Mouse (Mus musculus) liver, embryonic 14.5 days (tissue): ENCODE data around the gene Lenep. TPM values are rescaled to one million over a fixed set of nuclear protein-coding genes. Genes with fewer than 3 reads are reported as not detected.

Source experiments
- ATAC-seq: fragments of 200-750 bp; cut with Nextera tagmentation; 2 replicates; pipeline ENCODE4 v1.8.0; 2017; ENCODE audit warnings: moderate number of reproducible peaks, mild to moderate bottlenecking, moderate library complexity; ENCODE audit not compliant: insufficient read depth
- DNase-seq, 3 experiments: peaks; one replicate each; pipeline ENCODE4 v3.0.0-alpha.2; 2012 to 2013; ENCODE audit warnings: low read depth in 3 of 3, low spot score in 3 of 3
- H3K27ac ChIP-seq: fragments of 300-500 bp; sonication (generic); 2 replicates; pipeline ENCODE4 v1.5.1; 2014; ENCODE audit warnings: moderate library complexity, mild to moderate bottlenecking, control low read depth, inconsistent platforms
- H3K27me3 ChIP-seq: fragments of 300-500 bp; sonication (generic); 2 replicates; pipeline ENCODE4 v1.6.1; 2014; ENCODE audit warnings: mild to moderate bottlenecking, low read length, moderate library complexity; ENCODE audit not compliant: control insufficient read depth, insufficient read depth
- H3K36me3 ChIP-seq: fragments of 300-500 bp; sonication (generic); replicated peaks from 2 replicates; pipeline ENCODE4 v1.6.1; 2014; ENCODE audit warnings: low read depth; ENCODE audit not compliant: control insufficient read depth, insufficient read depth
- H3K4me1 ChIP-seq, 2 experiments: fragments of 200-500 bp in 1 of 2; fragments of 300-500 bp in 1 of 2; sonication (generic) in 1 of 2; replicated peaks; 2 replicates each; pipeline ENCODE4 v1.6.1; 2012 to 2014; ENCODE audit warnings: antibody characterized with exemption in 1 of 2, inconsistent platforms in 1 of 2, low read length in 1 of 2; ENCODE audit not compliant: control insufficient read depth in 2 of 2, insufficient read depth in 2 of 2
- H3K4me2 ChIP-seq: fragments of 300-500 bp; sonication (generic); 2 replicates; pipeline ENCODE4 v1.6.1; 2014; ENCODE audit warnings: low read depth, mild to moderate bottlenecking, control low read depth, moderate library complexity
- H3K4me3 ChIP-seq, 2 experiments: fragments of 200-500 bp in 1 of 2; fragments of 300-500 bp in 1 of 2; sonication (generic) in 1 of 2; 2 replicates each; pipeline ENCODE4 v1.5.1; 2012 to 2014; ENCODE audit warnings: low read depth in 2 of 2, low read length in 2 of 2, mild to moderate bottlenecking in 2 of 2, control low read depth in 1 of 2, inconsistent platforms in 1 of 2, moderate library complexity in 1 of 2; ENCODE audit not compliant: insufficient read depth in 1 of 2
- H3K9ac ChIP-seq: fragments of 300-500 bp; sonication (generic); replicated peaks from 2 replicates; pipeline ENCODE4 v1.6.1; 2014; ENCODE audit warnings: mild to moderate bottlenecking, control low read depth, moderate library complexity
- H3K9me3 ChIP-seq: fragments of 300-500 bp; sonication (generic); 2 replicates; pipeline ENCODE4 v1.6.1; 2016; ENCODE audit warnings: low read length, mixed read lengths; ENCODE audit not compliant: control insufficient read depth
- CTCF ChIP-seq: IDR thresholded peaks from 2 replicates; pipeline ENCODE4 v1.5.1; 2016; ENCODE audit warnings: antibody characterized with exemption, low read depth, control low read depth
- EP300 ChIP-seq: IDR thresholded peaks from 2 replicates; pipeline ENCODE4 v1.6.1; 2016; ENCODE audit warnings: antibody characterized with exemption, low read depth
- WGBS: fragments of 180-500 bp; shearing (Covaris S2); extraction: QIAGEN DNeasy Blood & Tissue Kit; methylation state at CpG from one replicate; pipeline ENCODE4 v1.1.7; 2014; ENCODE audit not compliant: insufficient replicate concordance; 5-methylcytosine and 5-hydroxymethylcytosine counted together
- polyA plus RNA-seq, 2 experiments: library from polyadenylated mRNA; depleted of rRNA in 1 of 2; stranded (reverse) in 1 of 2; unstranded in 1 of 2; fragments of >200 nt; fragmentation: Nextera tagmentation in 1 of 2; extraction: Ambion mirVana in 1 of 2; gene quantifications; 2 replicates each; pipeline versions ENCODE4 v1.2.1 to v1.2.3; 2012 to 2014

Gene Lenep
- polyA plus RNA-seq (2012; rRNA removed) (0.75 and 0.76 TPM in 2 replicates), polyA plus RNA-seq (2014; fragmentation: Nextera tagmentation; extraction: Ambion mirVana) (not detected in 2 replicates)

GRCm38 (mm10) chr3:89402693-89403092 is at the start of gene Lenep:
TSS of gene Lenep (minus strand) at chr3:89402793.
- H3K27ac ChIP-seq: no peak within 1 kb of the TSS
- ATAC-seq (no peak), DNase-seq (no peak)
- WGBS: 70% methylated on average over 5 of the region's 5 CpGs
- TF ChIP-seq CTCF: no peak
- no peak within 1 kb of the TSS for H3K4me3 ChIP-seq
- H3K9ac ChIP-seq: no peak within 1 kb of the TSS
- H3K27me3 ChIP-seq: no peaks in the 10 kb centered on the region
- no peaks in the 10 kb centered on the region for H3K4me1 ChIP-seq
- H3K4me2 ChIP-seq: no peak within 1 kb of the TSS
- 0 out of 2 replicates have a peak, but pooled peaks cover 2% of the 10 kb centered on the region for H3K36me3 ChIP-seq
- no peaks in the 10 kb centered on the region for H3K9me3 ChIP-seq

- TF ChIP-seq CTCF (no peak), EP300 (no peak)
- no peak overlapping the region for H3K4me3 ChIP-seq
- no peak overlapping the region for H3K4me2 ChIP-seq
- H3K36me3 ChIP-seq: no peaks in the 10 kb centered on the region
- no peaks in the 10 kb centered on the region for H3K9me3 ChIP-seq
- ATAC-seq: no peak
- no peaks in the 10 kb centered on the region for H3K27me3 ChIP-seq
- no peak overlapping the region for H3K27ac ChIP-seq
- WGBS: 67% methylated on average over 1 of the region's 1 CpGs
- no peak overlapping the region for H3K9ac ChIP-seq
- H3K4me1 ChIP-seq: peaks cover 4 to 12% of the 10 kb centered on the region in 2 experiments
- no peak for DNase-seq
Measured at GRCm38 (mm10) chr3:89451916-89452315, 49.3 kb upstream of the Lenep start.

GRCm38 (mm10) chr3:89449541-89449940 is 46.9 kb upstream of the Lenep start:
- no peaks in the 10 kb centered on the region for H3K27me3 ChIP-seq
- H3K4me3 ChIP-seq: no peak overlapping the region
- peak overlapping the region; percentile 13 for H3K27ac ChIP-seq
- TF ChIP-seq CTCF (peak; percentile 92), EP300 (no peak)
- DNase-seq (peak; percentile 57 to 62 (median 59)), ATAC-seq (peak; percentile 75)
- peak overlapping the region; percentile 54 for H3K4me2 ChIP-seq
- H3K36me3 ChIP-seq: no peaks in the 10 kb centered on the region
- peaks cover 2 to 11% of the 10 kb centered on the region in 2 experiments; a peak in 2 of 4 replicates for H3K4me1 ChIP-seq
- H3K9me3 ChIP-seq: no peaks in the 10 kb centered on the region
- 10% methylated on average over 7 of the region's 7 CpGs for WGBS
- 0 out of 2 replicates have a peak overlapping the region, but pooled peaks have one; percentile 20 for H3K9ac ChIP-seq

GRCm38 (mm10) chr3:89448720-89449537 is 46.3 kb upstream of the Lenep start:
- peak overlapping the region; percentile 13 for H3K27ac ChIP-seq
- WGBS: 35% methylated on average over 13 of the region's 13 CpGs
- no peak for TF ChIP-seq EP300
- TF ChIP-seq CTCF: no peak
- ATAC-seq: peak; percentile 86
- H3K4me2 ChIP-seq: peak overlapping the region; percentile 54
- no peaks in the 10 kb centered on the region for H3K36me3 ChIP-seq
- H3K9me3 ChIP-seq: no peaks in the 10 kb centered on the region
- no peak overlapping the region for H3K4me3 ChIP-seq
- H3K27me3 ChIP-seq: no peaks in the 10 kb centered on the region
- H3K9ac ChIP-seq: 0 out of 2 replicates have a peak overlapping the region, but pooled peaks have one; percentile 20
- peak in 2 of 3 experiments; percentile 41 to 53 for DNase-seq
- peaks cover 2 to 11% of the 10 kb centered on the region in 2 experiments; a peak in 2 of 4 replicates for H3K4me1 ChIP-seq

- H3K27ac ChIP-seq: no peak overlapping the region
- TF ChIP-seq CTCF: no peak
- TF ChIP-seq EP300: no peak
- no peak overlapping the region for H3K4me2 ChIP-seq
- H3K4me1 ChIP-seq: peaks cover 4 to 17% of the 10 kb centered on the region in 2 experiments
- no peak for ATAC-seq
- H3K36me3 ChIP-seq: no peaks in the 10 kb centered on the region
- 77% methylated on average over 2 of the region's 2 CpGs for WGBS
- H3K4me3 ChIP-seq: no peak overlapping the region
- no peak for DNase-seq
- H3K9me3 ChIP-seq: no peaks in the 10 kb centered on the region
- no peaks in the 10 kb centered on the region for H3K27me3 ChIP-seq
- H3K9ac ChIP-seq: no peak overlapping the region
Measured at GRCm38 (mm10) chr3:89440691-89441090, 38.1 kb upstream of the Lenep start.
